Mouse (Mus musculus): ENCODE results near the gene Vipr1.

Vipr1 gene

DNA sequence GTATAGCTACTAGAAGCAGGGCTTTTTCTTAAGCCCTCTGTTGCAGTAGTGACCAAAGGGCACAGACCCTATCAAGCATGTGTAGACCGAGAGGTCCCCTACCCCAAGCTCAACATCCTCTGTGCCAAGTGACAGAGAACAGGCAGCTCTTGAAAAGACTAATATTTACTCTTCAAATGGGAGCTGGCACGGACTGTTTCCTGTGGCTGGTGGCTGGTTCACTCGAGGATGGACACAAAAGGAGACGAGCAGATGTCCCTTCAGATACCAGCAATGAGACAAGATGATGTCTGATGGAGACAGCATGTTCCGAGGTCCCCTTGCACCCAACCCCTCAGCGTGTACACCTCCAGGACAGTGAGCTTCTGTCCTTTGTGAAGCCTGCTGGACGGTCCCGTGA, 35.0 kb downstream of the Vipr1 start:
- DNase-seq (ENCODE audit: low read depth, low spot score): no peak

DNA sequence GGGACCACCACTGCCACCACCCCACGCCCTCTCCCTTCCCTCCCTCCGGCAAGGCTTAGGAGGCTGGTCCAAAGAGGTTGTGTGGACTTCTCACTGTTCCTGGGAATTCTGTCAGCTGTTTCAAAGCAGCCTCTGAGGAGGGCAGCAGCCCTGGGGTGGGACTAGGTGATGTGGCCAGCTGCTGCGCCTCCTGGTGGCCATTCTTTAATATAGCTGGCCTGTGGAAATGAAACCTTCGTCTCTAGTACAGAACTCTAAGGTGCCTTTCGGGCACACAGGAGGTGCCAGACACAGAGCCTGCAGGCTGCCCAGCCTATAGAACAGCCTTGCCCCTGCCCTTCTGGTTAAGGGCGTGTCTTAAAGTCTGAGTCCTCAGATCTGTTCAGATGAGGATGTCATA, 37.0 kb downstream of the Vipr1 start:
- DNase-seq (ENCODE audit: low read depth, low spot score): no peak

DNA sequence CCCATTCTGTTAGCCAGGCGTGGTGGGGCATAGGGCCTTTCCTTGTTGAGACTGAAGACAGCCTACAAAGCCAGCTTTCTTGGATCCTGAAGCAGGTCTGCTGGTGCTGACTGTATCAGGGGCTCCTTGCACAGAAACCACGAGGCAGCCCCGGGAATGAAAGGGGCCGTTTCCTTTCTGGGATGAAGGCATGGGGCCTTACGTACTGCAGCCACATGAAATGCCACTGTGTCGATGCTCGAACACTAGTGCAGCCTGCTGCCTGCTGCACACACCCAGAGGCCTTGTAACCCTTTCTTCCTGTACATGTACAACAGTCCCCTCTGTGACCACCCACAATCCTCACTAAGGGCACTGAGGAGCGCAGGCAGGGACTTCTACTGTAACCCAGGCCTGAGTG, 38.7 kb downstream of the Vipr1 start:
- DNase-seq (ENCODE audit: low read depth, low spot score): no peak

DNA sequence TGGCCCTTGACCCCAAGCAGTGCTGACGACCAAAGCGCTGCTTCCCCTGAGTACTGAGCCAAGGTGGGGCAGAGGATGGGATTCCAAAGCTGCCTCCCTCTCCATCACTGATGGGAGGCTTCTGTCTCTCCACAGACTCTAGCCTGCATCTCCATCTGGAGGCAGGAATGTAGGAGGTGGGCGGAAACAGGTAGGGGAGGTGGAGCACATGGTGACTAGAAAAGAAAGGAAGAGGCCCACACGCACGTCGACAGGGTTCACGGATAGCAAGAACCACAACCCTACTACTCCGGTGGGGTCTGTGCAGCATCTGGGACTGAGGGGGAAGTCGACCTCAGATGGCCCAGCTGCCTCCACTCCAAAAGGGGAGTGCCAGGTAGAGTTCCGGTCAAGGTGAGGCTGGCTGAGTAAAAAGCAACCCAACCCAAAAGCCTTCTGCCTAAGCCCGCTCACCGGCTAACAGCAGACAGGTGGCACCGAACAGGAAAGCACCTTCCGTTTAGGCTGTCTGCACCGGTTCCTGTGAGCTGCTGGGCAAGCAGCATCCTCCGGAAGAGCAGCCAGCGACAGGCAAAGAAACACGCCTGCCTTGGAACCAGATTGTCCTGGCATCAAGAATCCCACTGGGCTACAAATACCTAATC, 39.6 kb downstream of the Vipr1 start:
- DNase-seq (ENCODE audit: low read depth, low spot score): no peak

DNA sequence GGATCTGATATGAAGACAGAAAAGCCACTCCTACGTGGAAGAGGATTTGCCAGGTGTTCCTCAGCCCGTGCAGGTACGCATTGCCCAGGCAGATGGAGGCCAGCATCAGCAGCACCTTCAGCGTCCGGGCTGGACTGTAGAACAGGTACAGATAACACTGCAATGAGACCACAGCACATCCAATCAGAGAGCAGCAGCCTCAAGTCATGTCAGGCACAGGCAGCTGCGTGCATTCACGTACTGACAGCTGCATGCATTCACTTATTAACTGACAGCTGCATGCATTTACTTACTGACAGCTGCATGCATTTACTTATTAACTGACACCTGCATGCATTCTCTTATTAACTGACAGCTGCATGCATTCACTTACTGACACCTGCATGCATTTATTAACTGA, 42.2 kb downstream of the Vipr1 start:
- DNase-seq (ENCODE audit: low read depth, low spot score): no peak

DNA sequence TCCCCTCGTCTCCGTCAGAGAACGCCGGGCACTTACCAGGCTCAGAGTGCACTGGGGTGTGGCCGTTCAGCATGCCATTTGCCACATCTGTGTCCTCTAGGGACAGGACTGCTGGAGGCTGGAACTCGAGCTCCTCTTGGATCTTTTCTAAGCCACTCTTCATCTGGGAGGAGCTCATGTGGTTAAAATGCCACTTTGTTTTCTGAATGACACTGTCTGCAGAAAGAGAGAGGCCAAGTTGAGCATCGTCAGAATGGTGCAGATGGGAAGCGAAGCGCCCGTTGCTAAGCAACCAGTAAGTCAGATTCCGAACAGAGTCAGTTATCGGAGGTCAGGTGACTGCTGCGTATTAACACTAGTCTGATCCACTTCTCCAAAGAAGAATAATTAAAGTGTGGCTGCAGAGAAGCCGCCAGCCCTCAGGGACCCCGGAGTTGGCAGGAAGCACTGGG, 47.7 kb downstream of the Vipr1 start:
- peak; percentile 66 for DNase-seq (ENCODE audit: low read depth, low spot score)

DNA sequence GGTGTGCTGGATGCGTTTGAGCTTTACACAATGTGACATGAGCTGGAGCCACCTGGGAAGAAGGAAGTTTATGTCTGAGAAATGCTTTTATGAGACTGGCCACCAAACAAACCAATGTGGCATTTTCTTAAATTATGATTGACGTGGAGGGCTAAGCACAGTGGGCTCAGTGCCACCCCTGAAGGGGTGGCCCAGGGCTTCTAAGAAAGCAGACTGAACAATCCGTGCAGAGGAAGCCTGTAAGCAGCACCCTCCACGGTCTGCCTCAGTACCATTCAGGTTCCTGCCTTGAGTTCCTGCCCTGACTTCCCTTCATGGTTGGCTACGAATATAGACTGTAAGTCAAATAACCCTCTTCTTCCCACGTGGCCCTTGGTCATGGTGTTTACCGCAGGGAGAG, 48.2 kb downstream of the Vipr1 start:
- DNase-seq (ENCODE audit: low read depth, low spot score): no peak

DNA sequence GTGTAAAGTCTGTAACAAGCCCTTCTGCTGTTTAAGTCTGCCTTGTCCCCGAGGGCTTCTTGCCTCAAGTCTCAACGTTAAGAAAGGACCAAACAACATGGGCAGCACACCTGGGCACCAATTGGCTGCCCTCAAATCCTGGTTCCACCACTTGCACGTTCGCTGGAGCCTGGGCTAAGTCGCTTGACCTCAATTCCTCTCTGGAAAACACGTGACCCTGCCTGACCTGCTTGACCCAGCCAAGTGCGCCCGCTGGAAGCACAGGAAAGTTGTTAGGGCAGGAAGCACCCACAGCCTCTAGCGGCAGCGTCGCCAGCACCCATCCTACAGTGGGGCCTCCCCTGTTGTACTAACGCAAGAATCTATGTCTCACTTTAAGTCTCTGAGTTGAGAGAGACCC, 52.2 kb downstream of the Vipr1 start:
- DNase-seq (ENCODE audit: low read depth, low spot score): no peak

DNA sequence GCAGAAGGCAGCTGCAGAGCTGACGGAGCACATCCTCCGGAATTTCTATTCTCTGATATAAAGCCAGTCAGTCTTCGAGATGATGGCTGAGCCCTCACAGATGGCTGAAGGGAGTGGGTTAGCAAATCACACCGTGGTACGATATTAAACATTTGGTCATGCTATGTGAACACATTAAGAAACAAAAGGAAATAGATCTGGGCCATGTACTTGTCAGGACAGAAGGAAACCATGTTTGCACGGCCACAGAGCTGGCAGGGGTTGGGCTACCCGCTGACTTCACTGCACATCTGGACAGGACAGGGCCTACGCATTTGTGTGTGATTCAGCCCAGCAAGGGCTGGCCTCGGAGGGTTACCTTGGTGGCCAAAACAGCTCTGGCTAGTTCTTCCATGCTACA, 54.1 kb downstream of the Vipr1 start:
- DNase-seq (ENCODE audit: low read depth, low spot score): no peak

DNA sequence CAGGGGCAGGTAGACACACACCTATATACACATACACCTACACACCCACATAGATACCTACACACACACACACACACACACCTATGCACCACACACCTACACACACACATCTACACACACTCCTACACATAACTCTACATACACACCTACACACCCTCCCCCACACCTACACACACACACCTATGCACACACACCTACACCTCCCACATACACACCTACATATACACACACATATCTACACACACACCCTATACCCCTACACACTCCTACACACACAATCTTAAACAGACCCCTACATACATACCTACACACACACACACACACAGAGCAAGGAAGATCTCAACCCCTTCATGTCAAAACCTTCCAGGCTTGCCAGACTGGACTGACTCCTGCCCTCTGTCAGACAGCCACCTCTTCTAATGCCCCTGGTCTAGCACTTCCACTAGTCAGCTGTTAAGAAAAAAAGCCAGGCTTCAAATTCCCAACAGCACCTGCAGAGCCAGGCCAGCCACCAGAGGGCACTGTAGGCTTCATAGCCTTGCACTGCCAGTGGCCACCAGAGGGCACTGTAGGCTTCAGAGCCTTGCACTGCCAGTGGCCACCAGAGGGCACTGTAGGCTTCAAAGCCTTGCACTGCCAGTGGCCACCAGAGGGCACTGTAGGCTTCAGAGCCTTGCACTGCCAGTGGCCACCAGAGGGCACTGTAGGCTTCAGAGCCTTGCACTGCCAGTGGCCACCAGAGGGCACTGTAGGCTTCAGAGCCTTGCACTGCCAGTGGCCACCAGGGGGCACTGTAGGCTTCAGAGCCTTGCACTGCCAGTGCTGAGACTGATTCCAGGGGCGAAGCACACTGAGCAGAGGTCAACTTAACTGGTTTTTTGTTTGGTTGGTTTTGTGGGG, 54.9 kb downstream of the Vipr1 start:
- DNase-seq (ENCODE audit: low read depth, low spot score): no peak

DNA sequence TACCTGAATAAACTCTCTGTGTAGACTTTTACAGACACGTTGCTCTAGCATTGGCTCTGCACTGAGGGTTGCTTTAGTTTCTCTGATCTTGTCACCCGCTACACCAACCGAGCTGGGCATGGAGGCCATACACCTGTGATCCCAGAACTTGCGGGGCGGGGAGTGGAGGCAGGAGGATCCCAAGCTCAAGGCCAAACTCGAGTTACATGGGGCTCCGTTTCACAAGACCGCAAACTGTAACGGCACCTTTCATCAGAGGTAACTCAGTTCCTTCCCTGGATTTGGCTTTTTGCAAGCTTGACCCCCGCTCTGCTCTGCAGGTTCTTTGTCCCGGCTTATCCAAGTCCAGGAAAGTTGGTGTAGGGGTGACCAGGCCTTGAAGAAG, 61.7 kb downstream of the Vipr1 start:
- DNase-seq (ENCODE audit: low read depth, low spot score): no peak

DNA sequence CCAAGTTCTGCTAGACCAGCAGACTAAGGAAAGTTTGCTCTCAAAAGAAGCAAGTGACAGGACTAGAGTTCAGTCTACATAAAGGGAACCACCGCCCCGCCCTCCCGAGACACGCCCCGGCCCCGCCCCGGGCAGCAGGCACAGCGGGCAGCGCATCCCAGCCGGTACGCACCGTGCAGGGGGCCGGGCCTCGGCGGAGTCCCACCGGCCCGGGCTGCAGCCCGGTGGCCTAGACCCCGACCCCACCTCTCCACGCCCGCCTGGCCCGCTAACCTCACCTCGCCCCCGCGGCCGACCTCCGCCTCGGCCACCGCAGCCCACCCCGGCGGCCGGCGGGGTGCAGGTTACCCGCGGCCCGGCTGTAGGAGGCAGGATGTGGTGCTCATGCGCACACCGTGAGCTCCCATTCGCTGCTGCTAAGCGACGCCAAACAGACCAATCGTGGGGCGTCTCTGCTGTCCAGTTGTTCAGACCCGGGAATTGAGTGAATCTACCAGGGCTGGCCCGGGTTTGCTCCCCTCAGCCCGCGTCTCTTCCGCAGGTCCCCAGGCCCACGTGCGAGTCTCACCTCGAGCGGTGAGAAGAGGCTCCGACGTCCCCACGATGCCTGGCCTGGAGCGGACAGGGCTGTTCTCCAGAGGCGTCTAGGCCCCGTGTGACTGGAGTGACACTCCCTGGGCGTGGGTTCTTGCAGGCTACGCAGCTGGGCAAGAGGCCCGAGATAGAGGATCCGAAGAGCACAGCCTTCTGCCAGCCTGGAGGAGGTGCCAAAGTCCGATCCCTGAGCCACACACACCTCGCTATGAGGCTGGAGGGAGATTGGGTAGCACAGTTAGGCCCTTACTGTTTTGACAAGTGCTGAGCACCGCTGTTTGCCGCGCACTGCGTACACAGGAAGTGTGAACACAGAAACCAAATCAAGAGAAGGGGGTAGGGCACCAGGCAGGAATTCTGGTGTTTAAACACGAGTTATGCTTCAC, 62.4 kb downstream of the Vipr1 start, which contains the start of gene Sec22c:
Sec22c (minus strand) TSS at position 845 of the 980 bp plus-strand sequence.
- peak; percentile 81 for DNase-seq (ENCODE audit: low read depth, low spot score)

DNA sequence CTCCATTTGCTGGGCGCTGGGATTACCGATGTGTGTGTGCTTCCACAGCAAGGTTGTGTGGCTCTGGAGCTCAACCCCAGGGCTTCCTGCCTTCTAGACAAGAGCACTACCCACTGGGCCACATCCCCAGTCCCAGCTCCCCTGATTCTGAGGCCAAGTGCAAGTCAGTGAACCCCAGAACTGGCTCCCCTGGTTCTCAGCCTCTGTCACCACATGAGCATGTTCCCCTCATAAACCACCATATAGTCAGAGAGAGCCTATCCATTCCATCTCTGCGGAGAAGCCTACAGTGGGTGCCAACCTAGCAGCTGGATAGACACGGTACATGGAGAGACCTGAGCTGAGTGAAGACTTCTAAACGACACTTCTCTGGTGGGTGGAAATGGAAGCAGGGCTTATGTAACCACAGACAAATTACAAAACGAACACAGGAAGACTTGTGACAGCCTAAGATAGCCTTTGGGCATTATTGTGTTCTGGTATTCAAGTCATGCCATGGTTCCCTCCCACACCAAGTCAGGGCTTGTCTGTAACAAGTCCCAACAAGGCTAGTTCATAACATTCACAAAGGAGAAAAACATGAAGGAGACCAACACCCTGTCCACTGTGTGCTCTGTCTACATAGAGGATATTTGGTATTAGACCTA, 63.6 kb downstream of the Vipr1 start:
- no peak for DNase-seq (ENCODE audit: low read depth, low spot score)

DNA sequence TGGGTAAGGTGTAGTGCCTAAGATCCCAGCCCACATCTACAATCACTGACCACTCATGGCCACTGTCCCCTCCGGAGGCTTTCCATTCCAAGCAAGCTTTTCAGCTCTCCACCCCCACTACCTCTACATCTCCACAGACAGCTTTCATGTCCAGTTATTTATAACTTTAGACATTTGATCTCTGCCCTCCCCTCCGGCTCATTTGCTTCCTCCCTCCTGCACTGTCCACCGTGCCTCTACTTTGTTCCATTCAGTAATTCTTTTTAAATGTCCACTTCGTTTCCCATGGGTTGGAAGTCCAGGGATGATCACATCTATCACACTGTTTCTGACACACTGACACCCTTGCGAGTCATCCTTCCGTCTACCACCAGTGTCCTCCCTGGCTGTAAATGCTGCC, 65.3 kb downstream of the Vipr1 start:
- DNase-seq (ENCODE audit: low read depth, low spot score): no peak

DNA sequence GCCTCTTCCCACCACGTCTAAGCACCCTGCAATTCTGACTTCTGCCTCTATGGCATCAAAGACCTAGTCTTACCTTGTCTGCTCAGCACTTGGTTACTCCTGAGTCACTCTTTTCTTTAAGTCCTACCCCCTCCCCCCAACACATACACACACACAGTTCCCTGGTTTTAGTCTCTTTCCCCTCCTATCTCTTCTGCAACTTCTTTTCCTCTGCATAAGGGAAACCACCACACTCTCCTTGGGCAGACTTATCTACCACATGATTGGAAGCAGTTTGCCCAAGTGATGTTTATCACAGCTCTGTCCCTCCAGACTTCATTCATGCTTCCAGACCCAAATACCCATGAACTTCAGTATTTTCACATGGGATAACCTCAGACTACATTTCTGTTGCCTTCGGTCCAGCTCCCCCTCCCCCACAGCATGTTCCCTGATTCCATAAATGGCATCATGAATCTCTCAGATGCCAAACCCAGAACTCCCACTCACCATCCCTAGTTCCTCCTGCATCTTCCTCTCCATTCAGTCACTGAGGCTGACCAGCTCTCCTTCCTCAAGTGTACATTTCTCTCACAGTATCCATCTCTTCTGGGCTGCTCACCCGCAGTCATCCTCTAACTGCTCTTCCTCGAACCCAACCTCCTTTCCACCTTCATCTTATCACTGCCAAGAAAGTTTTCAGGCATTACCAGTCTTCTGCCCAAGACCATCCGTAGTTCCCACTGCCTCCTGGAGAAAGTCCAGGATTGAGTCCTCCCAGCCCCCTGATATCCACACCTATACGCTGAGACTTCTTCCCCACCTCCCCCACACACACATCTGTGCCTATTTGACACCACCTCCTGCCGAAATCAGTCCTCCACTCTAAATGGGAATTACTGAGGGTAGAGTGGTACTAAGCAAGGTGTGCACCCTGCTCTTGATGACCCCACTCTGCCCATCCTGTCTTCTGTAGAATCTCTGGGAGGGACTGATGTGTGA, 66.3 kb downstream of the Vipr1 start:
- no peak for DNase-seq (ENCODE audit: low read depth, low spot score)

DNA sequence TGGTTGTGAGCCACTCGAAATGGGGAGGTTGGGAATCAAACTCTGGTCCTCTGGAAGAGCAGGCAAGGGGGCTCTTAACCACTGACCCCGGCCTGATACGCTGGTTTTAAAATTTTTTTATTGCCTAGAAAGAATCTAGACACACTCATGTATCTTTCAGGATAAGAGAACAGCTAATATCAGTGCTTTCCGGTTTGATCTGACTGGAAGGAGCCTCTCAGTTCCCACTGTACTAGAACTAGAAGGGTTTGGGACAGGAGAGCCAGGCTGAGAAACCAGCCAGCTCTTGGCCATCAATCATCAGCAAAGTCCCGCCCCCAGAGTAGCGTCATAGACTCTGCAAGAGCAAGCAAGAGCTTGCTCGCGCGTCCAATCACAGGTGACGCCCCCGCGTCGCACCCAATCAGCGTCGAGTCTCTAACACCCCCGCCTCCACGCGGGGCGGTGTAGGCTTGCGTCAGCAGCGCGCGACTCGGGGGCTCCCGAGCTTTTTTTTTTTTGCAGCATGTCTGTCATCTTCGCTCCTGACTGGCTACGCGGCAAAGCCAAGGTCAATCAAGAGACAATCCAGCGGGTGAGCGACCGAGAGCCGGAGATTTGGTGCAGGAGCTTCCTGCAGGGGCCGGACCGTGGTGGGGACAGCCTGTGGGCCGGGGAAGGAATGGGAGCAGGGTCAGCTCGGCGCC, 67.5 kb downstream of the Vipr1 start, which contains the start of gene Ss18l2:
Ss18l2 (plus strand) TSS at position 432 of the 686 bp plus-strand sequence.
- DNase-seq (ENCODE audit: low read depth, low spot score): peak; percentile 97

DNA sequence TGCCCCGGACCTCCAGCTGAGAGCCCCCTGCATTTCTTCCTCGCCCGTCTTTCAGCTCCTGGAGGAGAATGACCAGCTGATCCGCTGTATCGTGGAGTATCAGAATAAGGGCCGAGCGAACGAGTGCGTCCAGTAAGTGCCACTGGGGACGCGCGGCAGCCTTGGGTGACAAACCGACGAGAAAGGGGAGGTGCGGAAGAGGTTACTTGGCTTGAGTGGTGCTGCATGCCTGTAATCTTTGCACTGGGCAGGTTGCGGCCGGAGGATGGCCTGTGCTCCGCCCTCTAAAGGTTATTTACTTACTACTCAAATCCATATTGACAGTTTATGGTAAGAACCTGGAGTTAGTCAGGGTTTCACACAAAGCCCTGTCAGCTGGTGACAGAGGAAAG, 68.1 kb downstream of the Vipr1 start:
- no peak for DNase-seq (ENCODE audit: low read depth, low spot score)

DNA sequence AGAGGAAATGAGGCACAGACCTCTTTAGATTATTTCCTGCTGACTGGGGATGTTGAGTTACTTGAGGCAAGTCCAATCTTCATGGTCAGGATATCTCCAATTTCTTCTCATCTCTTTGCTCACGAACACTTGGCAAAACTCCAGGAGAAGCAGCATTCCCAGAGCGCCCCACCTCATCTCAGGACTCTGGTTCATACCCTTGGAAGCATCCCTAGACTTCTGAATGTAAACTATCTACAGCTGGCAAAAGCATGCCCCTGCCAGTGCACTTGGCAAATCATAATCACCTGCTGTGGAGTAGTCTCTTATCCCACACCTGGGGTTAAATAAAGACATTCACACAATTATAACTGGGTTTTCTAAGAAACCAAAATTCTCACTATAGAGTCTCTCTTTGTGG, 74.5 kb downstream of the Vipr1 start:
- DNase-seq (ENCODE audit: low read depth, low spot score): no peak

DNA sequence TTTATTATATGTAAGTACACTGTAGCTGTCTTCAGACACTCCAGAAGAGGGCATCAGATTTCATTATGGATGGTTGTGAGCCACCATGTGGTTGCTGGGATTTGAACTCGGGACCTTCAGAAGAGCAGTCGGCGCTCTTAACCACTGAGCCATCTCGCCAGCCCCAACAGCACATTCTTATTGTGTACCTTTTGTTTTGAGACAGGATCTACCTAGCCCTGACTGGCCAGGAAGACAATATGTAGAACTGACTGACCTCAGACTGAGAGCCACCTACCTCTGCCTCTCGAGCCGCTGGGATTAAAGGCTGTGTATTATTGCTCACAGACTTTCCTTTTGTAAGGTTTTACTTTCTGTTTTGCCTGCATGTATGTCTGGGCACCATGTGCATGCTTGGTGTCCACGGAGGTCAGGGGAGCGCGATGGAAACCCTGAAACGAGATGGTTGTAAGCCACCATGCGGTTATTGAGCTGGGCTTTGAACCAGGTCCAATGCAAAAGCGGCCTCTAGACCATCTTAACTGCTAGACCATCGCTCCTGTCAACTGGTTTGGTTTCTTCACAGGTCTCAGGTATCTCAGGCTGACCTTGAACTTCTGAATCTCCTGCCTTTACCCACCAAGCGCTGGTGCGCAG, 75.7 kb downstream of the Vipr1 start:
- DNase-seq (ENCODE audit: low read depth, low spot score): no peak

All from retina, adult 2 months (tissue).